Mouse (Mus musculus) liver, embryonic 14.5 days (tissue): ENCODE data around the gene Gna11. TPM values are rescaled to one million over a fixed set of nuclear protein-coding genes. Genes with fewer than 3 reads are reported as not detected.

Experiments
- ATAC-seq: fragments of 200-750 bp; cut with Nextera tagmentation; 2 replicates; pipeline ENCODE4 v1.8.0; 2017; ENCODE audit warnings: moderate number of reproducible peaks, mild to moderate bottlenecking, moderate library complexity; ENCODE audit not compliant: insufficient read depth
- DNase-seq, 3 experiments: peaks; one replicate each; pipeline ENCODE4 v3.0.0-alpha.2; 2012 to 2013; ENCODE audit warnings: low read depth in 3 of 3, low spot score in 3 of 3
- H3K27ac ChIP-seq: fragments of 300-500 bp; sonication (generic); 2 replicates; pipeline ENCODE4 v1.5.1; 2014; ENCODE audit warnings: moderate library complexity, mild to moderate bottlenecking, control low read depth, inconsistent platforms
- H3K27me3 ChIP-seq: fragments of 300-500 bp; sonication (generic); 2 replicates; pipeline ENCODE4 v1.6.1; 2014; ENCODE audit warnings: mild to moderate bottlenecking, low read length, moderate library complexity; ENCODE audit not compliant: control insufficient read depth, insufficient read depth
- H3K36me3 ChIP-seq: fragments of 300-500 bp; sonication (generic); replicated peaks from 2 replicates; pipeline ENCODE4 v1.6.1; 2014; ENCODE audit warnings: low read depth; ENCODE audit not compliant: control insufficient read depth, insufficient read depth
- H3K4me1 ChIP-seq, 2 experiments: fragments of 200-500 bp in 1 of 2; fragments of 300-500 bp in 1 of 2; sonication (generic) in 1 of 2; replicated peaks; 2 replicates each; pipeline ENCODE4 v1.6.1; 2012 to 2014; ENCODE audit warnings: antibody characterized with exemption in 1 of 2, inconsistent platforms in 1 of 2, low read length in 1 of 2; ENCODE audit not compliant: control insufficient read depth in 2 of 2, insufficient read depth in 2 of 2
- H3K4me2 ChIP-seq: fragments of 300-500 bp; sonication (generic); 2 replicates; pipeline ENCODE4 v1.6.1; 2014; ENCODE audit warnings: low read depth, mild to moderate bottlenecking, control low read depth, moderate library complexity
- H3K4me3 ChIP-seq, 2 experiments: fragments of 200-500 bp in 1 of 2; fragments of 300-500 bp in 1 of 2; sonication (generic) in 1 of 2; 2 replicates each; pipeline ENCODE4 v1.5.1; 2012 to 2014; ENCODE audit warnings: low read depth in 2 of 2, low read length in 2 of 2, mild to moderate bottlenecking in 2 of 2, control low read depth in 1 of 2, inconsistent platforms in 1 of 2, moderate library complexity in 1 of 2; ENCODE audit not compliant: insufficient read depth in 1 of 2
- H3K9ac ChIP-seq: fragments of 300-500 bp; sonication (generic); replicated peaks from 2 replicates; pipeline ENCODE4 v1.6.1; 2014; ENCODE audit warnings: mild to moderate bottlenecking, control low read depth, moderate library complexity
- H3K9me3 ChIP-seq: fragments of 300-500 bp; sonication (generic); 2 replicates; pipeline ENCODE4 v1.6.1; 2016; ENCODE audit warnings: low read length, mixed read lengths; ENCODE audit not compliant: control insufficient read depth
- CTCF ChIP-seq: IDR thresholded peaks from 2 replicates; pipeline ENCODE4 v1.5.1; 2016; ENCODE audit warnings: antibody characterized with exemption, low read depth, control low read depth
- EP300 ChIP-seq: IDR thresholded peaks from 2 replicates; pipeline ENCODE4 v1.6.1; 2016; ENCODE audit warnings: antibody characterized with exemption, low read depth
- WGBS: fragments of 180-500 bp; shearing (Covaris S2); extraction: QIAGEN DNeasy Blood & Tissue Kit; methylation state at CpG from one replicate; pipeline ENCODE4 v1.1.7; 2014; ENCODE audit not compliant: insufficient replicate concordance; 5-methylcytosine and 5-hydroxymethylcytosine counted together
- polyA plus RNA-seq, 2 experiments: library from polyadenylated mRNA; depleted of rRNA in 1 of 2; stranded (reverse) in 1 of 2; unstranded in 1 of 2; fragments of >200 nt; fragmentation: Nextera tagmentation in 1 of 2; extraction: Ambion mirVana in 1 of 2; gene quantifications; 2 replicates each; pipeline versions ENCODE4 v1.2.1 to v1.2.3; 2012 to 2014

Gene Gna11
- polyA plus RNA-seq, 2 experiments, result 17.0 to 17.4 TPM

DNA sequence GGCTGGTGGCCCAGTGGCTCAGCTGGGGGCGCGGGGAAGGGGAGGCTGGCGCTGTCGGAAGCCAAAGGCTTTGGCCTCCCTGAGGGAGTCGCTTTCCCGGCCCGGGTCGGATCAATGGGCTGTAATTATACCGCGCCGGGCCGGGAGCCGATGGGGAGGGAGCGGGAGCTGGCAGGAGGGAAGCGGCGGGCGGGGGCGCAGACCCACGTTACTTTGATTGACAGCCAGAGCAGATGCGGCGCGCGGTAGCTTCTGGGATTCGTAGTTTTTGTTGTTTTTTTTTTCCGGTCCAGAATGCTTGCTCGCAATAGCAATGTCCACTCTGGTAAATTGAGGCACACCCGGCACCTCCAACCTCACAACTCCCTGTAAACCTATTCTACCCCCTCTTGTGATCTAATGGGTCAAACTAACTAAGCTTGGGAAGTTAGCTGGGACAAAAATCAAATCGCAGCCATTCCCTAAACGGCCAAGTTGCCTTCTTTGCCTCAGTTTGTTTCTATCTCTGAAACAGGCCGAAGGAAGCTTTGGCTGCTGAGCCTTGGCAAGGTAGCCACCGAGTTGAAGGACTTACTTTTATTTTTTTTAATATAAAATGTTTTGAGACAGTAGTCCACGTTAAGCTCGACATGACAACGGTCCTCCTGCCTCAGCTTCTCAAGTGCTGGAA is 26.0 kb upstream of the Gna11 start:
- peak overlapping the region; percentile 99 for H3K4me2 ChIP-seq
- peak overlapping the region; percentile 70 to 85 for H3K4me3 ChIP-seq
- H3K27ac ChIP-seq, result peak overlapping the region; percentile 81
- H3K4me1 ChIP-seq, result peaks cover 30 to 40% of the 10 kb centered on the region in 2 experiments
- WGBS, result 0% methylated on average over 34 of the region's 34 CpGs
- H3K36me3 ChIP-seq, result peaks cover 3% of the 10 kb centered on the region; the same call in 1 of the 2 replicates
- DNase-seq (peak; percentile 74 to 76 (median 74)), ATAC-seq (peak; percentile 32)
- H3K9me3 ChIP-seq, result no peaks in the 10 kb centered on the region
- H3K9ac ChIP-seq, result peak overlapping the region; percentile 69
- TF ChIP-seq CTCF, result 0 out of 2 replicates have a peak, but pooled peaks have one; percentile 14
- no peak for TF ChIP-seq EP300
- peaks cover 10% of the 10 kb centered on the region for H3K27me3 ChIP-seq

DNA sequence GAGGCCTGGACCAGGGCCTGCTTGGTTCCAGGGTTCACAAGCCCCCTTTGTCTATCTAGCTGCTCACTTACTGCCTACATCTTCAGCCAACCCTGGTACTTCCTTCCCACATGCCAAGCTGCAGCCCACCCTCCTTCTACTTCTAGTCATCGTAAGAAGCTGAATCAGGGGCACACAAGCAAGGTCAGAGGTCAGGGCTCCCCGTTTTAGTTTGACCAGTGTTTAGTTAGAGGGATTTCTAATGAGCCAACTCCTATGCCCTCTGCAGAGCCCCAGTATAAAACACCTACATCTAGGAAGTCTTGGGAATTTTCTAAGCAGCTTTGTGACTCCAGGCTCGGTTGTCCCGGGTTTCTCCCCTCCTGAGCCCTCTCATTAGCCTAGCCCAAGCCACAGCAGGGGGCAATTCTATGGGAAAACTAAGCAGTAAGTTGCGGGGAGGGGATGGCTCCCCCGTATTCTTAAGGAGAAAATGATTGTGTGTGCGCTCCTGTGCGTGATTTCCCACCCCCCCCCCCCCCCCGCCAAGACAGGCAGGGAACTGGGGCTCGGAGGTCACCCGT is 25.3 kb upstream of the Gna11 start:
- TF ChIP-seq EP300, result no peak
- TF ChIP-seq CTCF, result no peak
- Histone ChIP-seq H3K4me1 (peaks cover 23 to 37% of the 10 kb centered on the region in 2 experiments), H3K27me3 (peaks cover 3% of the 10 kb centered on the region), H3K4me2 (peak overlapping the region; percentile 99), H3K9me3 (no peaks in the 10 kb centered on the region), H3K36me3 (peaks cover 5% of the 10 kb centered on the region), H3K9ac (peak overlapping the region; percentile 69), H3K27ac (no peak overlapping the region), H3K4me3 (peak overlapping the region; percentile 70 to 85)
- ATAC-seq (no peak), DNase-seq (no peak)
- WGBS, result 16% methylated on average over 8 of the region's 11 CpGs

DNA sequence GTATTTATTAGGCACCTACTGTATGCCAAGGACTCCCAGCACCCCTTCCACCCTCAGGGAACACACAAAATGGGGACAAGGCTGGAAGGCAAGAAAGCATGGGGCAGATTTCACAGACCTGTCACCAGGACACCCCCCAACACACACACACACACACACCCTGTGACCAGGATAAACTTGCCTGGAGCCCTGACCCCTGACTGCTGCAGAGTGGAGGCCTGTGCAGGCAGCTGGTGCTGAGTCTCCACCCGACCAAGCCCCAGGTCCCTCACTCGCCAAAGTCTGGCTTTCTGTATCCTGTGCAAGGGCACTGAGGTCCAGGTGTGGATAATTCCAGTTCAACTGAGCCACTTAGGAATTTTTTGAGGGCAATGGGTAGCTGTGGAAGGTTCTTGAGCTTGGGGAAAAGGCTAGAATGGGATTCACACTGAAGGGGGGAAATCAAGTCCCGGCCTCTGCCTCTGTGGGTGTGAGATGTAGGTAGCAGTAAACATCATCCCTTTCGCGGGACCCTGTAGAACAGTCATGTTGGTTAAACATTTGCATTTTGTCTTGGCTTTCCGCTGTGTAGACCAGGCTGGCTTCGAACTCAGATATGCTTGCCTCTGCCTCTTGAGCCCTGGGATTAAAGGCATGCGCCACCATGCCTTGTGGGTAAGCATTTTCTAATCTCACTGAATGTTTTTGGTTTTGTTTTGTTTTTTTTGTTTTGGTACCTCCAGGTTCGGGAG is 24.7 kb upstream of the Gna11 start:
- Histone ChIP-seq H3K4me3 (no peak overlapping the region), H3K9ac (no peak overlapping the region), H3K9me3 (no peaks in the 10 kb centered on the region), H3K4me2 (no peak overlapping the region; the same call in 1 of the 2 replicates), H3K36me3 (peaks cover 8% of the 10 kb centered on the region), H3K27me3 (no peaks in the 10 kb centered on the region), H3K27ac (no peak overlapping the region), H3K4me1 (peaks cover 21 to 36% of the 10 kb centered on the region in 2 experiments)
- DNase-seq (no peak), ATAC-seq (no peak)
- TF ChIP-seq CTCF (no peak), EP300 (no peak)
- WGBS, result 69% methylated on average over 9 of the region's 9 CpGs

DNA sequence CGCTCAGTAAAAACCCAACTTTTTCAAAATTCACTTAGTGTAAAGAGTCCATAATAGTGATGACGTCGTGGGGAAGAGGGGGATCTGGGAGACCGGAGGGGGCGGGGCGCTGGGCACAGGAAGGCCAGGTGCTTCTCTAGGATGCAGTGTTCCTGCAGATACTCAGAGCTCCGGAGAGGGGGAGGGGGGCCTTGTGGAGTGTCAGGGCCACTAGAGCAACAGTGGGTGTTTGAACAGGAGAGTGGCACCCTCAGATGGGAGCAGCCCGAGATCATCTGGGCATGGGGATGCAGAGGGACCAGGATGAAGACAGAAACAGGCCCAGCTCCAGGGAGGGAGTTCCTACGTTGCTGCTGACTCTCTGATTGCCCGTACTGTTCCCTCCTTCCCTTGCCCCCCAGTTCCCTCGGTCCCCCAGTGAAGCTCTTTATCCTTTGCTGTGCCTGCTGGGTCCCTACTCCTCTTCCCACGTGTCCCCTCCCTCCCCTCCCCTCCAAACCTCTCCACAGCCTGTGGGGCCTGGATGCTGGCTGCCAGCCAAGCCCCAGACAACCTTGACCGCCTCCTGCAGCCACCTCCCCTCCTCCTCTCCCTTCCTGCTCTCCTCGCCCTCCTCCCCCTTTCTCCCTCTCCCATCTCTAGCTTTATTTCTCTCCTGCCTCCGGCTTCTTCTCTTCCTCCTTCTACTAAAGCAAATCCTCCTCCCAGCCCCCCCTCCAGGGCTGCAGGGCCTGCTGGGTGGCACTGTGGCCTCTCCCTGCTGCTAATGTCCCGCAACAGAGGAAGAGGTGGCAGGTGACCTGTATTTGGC is 23.6 kb upstream of the Gna11 start:
- H3K27ac ChIP-seq, result no peak overlapping the region
- no peaks in the 10 kb centered on the region for H3K9me3 ChIP-seq
- no peak for DNase-seq
- no peaks in the 10 kb centered on the region for H3K27me3 ChIP-seq
- no peak overlapping the region for H3K9ac ChIP-seq
- no peak overlapping the region for H3K4me2 ChIP-seq
- peaks cover 12% of the 10 kb centered on the region for H3K36me3 ChIP-seq
- TF ChIP-seq EP300 (no peak), CTCF (no peak)
- H3K4me3 ChIP-seq, result no peak overlapping the region
- ATAC-seq, result no peak
- H3K4me1 ChIP-seq, result peaks cover 20 to 34% of the 10 kb centered on the region in 2 experiments
- 27% methylated on average over 16 of the region's 16 CpGs for WGBS
